Mouse (Mus musculus): ENCODE results near the gene Ubash3b.

Gene Ubash3b

DNA sequence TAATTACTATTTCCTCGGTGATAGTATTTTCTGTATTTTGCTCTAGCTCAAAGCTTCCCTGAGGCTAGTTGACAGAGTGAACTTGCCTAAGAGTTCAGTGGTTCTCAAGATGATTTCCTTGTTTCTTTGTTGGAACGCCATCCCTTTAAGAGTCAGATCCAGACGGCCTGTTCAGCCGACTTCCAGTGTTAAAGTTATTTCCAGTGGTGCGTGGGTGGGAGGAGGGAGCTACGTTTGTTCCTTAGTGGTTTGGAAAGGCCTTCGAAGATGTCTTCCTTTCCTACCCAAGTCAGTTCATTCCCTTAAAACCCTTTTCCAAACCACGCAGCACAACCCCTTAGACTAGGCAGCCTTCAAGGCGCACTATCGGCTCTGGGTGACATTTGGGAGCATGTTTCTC lies 58.9 kb downstream of the Ubash3b start:
- in situ Hi-C loops (cut with MboI, MseI): loop anchor here in 1 of 2 experiments (25.0 kb wide), 1 partner anchor 665 kb away; no protein-coding TSS in a partner anchor

DNA sequence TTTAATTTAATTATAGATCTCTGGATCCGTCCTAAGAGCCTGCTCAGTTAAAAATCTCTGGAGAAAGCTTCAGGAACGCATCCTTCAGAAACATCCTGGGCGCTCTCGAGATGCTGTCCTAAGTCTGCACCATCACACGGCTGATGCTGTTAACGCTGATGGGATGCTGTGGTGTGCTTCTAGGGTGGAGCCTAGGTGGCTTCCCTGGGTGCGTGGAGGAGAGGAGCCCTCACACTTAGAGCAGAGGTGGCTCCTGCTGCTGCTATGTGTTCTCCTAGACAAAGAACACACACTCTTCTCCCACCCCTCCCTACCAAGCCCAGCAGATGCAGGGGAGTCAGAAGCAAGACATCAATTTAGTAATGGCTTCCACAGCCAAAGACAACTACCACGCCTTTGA lies 61.6 kb downstream of the Ubash3b start:
- in situ Hi-C loops (cut with MboI, MseI): loop anchor here (5.0 to 25.0 kb wide), 2 partner anchors 53 to 663 kb away; no protein-coding TSS in a partner anchor

DNA sequence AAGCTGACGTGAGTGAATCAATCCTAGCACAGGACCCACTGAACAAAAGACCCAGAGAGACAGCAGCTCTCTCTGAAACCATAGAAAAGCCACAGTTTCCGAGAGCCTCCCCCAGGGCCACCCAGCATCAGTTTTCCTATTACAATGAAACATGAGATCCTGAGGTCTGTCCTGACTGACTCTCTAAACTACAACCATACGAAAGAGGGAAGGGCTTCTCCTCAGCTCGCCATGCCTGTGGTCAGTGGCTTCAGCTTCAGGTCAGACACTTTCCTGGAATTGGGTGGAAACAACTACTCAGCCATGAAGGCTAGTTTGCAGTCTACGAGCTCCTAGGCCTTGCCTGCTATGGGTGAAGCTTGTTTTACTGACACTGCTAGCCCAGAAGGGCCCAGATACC lies 62.4 kb downstream of the Ubash3b start:
- in situ Hi-C loops (cut with MboI, MseI): loop anchor here (5.0 kb wide), 1 partner anchor 52 kb away; no protein-coding TSS in a partner anchor

DNA sequence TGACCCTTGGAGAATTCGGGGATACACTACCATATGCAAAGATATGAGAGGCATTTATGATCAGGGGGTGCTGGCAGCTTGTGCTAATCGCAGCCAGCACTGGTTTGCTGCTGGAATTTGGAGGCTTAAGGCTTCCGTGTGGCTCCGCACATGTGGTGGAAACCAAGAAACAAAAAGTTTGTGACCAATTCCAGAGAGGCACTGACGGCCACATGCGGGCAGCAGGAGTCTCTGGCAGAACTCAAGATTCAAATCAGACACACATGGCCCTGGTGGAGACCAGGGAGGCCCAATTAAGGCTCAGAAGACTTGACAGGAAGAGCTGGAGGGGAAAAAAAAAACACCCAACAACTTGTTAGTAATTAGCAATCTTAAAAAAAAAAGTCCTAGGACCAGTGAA lies 63.4 kb downstream of the Ubash3b start:
- in situ Hi-C loops (cut with MboI, MseI): loop anchor here (5.0 kb wide), 1 partner anchor 51 kb away; no protein-coding TSS in a partner anchor

DNA sequence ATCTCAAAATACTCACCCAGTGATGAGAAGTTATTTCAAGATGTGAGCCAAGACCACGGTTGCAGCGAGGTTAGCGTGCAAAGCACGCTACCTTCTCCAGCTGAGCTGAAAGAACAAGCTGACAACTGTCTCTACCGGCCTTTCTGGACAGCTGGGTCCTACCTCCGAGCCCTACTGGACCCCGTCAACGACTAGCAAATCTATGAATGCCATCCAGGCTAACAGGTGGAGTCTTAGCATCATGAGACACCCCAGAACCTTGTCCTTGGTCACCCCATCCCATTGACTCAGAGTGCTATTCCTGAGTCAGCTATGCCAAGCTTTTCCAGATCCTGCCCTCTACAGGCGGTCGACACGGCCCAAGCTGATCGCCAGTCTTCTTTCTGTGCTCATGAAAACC lies 69.5 kb downstream of the Ubash3b start:
- in situ Hi-C loops (cut with MboI, MseI): no loop called here

DNA sequence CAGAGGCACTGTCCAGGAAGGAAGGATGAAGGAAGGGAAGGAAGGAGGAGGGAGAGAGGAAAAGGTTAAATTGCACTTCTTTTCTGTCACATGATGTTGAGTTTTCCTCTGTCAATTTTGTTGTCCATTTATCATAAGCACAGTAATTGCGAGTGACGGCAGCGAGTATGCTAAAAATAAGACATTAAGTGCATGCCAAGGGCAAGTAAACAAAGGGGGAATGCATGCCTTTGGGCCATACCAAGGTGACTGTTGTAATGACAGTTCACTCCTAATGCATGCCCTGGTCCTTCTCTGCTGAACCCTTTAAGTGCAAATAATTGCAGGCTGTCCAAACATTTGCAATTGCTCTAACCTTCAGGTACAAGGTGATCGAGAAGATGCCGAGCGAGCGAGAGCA lies 70.3 kb downstream of the Ubash3b start:
- in situ Hi-C loops (cut with MboI, MseI): no loop called here

DNA sequence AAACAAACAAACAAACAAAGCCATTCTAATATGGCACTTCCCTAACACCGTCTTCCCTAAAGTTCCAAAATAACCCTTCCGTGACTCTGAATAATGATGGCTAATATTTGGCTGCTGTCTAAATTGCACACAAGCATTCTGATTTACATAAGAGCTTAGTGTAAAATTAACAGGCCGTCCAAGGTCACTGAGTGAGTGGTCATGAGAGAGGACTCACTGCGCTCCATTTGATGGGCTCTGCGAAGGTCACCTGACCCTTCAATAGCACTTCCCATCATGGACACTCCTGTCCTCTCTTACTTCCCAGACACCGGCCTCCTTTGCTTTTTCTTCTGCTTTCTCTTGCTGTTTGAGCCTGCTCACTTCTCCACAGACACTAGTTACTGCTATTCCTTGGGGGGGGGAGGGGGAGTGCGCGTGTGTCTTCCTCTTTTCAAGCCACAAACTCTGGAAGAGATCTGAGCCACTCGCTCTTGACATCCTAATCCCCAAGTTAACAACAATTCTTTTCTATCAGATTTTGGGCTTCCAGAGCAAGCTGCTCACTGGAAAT lies 73.6 kb downstream of the Ubash3b start:
- in situ Hi-C loops (cut with MboI, MseI): no loop called here

DNA sequence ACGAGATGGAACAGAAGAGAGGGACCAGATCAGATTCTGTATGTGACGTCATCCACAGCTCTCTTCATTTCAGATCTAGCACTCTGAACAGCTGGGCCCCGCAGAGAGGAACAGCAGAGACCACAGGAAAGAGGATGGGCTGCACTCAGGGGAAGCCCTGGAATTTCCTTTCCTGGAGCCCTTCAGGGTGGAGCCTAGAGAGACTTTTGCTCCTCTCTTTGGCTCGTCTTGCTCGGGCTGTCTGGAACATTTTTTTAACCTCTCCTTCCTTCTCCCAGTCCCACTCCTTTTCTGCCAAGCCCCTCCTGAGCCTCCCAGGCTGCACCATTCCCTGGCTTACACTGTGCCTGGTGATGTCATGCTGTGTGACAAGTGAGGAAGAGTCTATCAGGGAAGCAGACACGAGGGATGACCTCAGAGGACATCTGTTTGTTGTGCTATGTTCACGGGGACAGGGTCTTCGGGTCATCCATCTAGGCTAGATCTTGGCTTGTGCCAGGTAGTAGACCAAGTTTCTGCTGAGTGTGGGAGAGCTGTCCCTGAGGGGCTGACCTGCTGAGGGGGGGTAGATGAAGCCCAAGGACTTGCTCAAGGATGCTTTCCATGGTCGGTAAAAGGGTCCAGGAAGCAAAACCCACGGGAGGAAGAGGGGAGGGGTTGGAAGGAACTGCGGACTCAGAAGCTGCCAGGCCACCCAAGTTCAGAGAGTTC lies 77.2 kb downstream of the Ubash3b start:
- in situ Hi-C loops (cut with MboI, MseI): no loop called here

DNA sequence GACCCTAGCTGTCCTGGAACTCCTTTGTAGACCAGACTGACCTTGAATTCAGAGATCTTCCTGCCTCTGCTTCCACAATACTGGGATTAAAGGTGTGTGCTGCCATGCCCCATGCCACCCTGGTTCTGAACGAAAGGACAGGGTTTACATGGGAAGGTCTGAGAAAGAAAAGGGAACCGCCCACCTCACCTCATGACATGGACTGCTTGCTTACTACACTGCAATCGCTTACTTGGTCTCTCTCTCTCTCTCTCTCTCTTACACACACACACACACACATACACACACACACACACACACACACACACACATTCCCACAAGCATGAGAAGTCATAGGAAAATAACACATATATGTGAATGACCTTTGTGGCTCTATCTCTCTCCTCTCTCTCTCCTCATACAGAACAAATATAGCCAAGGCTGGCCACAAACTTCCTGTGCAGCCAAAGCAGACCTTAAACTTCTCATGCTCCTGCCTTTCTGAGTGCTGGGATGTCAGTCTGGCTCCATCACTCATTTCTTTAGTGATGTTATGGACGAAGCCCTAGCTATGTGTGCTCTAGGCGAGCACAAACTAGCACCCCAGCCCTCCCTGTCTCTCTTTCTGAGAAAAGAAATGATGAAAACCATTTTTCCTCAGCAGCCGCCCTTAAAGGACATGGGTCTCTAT lies 78.0 kb downstream of the Ubash3b start:
- in situ Hi-C loops (cut with MboI, MseI): no loop called here

DNA sequence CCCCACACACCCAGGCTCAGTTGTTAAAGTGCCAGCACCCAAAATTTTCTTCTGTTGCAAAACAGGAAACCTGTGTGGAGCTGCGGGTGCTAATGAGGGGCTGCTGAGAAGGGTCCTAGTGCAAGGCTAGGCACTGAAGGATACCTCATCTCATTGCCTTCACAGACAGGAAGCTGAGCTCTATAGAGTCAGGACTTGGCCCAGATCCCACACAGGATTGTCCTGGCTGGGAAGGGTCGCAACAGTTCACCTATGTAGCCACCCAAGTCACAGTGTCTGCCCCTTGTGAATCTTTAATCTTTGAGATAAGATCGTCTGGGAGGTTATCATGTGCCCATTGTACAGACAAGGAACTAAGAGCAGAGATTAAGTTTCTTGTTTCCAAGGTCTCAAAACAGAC lies 78.6 kb downstream of the Ubash3b start:
- in situ Hi-C loops (cut with MboI, MseI): no loop called here

DNA sequence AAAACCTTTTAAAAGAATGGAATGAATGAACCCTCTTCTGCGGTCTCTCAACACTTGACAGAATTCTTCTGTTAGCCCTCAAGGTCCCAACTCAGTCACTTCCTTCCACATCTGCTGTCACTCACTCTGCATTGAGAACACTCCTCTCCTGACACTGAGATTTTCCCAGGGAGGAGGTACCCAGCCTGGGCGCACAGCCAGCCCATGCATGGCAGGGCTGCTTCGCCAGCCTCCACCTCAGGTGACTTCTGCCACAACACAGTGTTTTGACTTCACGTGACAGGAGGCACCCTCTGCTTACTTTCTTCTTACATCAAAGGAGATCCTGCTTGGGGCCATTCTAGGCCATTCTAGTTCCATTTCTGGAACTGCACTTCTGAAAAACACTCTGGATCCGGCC lies 80.6 kb downstream of the Ubash3b start:
- in situ Hi-C loops (cut with MboI, MseI): no loop called here

DNA sequence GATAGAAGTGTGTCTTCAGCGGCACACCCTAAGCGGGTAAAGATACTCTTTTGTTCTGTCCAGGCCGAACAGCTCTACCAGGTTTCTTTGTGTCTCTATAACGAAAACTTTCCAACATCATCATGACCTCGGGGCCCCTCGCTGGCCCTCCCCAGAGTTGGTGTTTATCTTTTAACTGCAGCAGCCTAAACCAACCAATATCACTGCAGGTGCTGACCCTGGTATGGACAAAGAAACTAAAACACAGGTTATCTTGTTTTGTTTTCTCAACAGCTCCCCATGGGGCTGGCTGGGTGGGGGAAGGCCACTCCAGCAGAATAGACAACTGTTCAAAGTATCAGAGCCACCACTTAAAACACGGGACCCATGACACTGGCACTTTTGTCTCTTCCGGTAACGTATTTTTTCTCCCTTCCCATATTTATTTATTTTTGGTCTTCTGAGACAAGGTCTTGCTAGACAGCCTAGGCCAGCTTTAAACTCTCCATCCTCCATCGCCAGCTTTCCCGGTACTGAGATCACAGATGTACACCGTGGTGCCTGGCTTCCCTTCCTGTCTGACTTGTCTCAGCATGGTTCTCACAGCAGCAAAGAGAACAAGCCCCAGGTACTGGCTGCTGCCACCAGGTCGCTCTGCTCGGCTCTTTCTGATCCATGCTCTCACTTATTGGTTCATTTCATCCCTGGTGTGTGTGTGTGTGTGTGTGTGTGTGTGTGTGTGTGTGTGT lies 81.9 kb downstream of the Ubash3b start:
- in situ Hi-C loops (cut with MboI, MseI): no loop called here

DNA sequence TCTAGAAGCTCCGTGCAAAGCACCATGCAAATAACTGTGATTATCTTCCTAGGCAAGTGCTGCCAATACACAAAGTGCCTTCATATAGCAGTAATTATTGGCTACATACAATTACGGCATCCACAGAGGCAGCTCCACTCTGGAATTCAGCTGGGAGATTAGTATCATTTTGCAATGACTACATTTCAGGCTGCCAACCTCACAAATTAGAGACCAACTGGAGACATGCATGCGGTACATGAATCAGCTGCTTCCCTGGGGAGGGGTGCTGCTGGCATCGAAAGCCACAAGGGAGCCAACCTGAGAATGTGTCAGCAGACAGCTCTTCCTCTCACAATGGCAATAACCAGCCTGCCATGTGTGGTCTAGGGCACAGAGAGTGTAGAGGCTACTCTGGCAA lies 83.3 kb downstream of the Ubash3b start:
- in situ Hi-C loops (cut with MboI, MseI): no loop called here

DNA sequence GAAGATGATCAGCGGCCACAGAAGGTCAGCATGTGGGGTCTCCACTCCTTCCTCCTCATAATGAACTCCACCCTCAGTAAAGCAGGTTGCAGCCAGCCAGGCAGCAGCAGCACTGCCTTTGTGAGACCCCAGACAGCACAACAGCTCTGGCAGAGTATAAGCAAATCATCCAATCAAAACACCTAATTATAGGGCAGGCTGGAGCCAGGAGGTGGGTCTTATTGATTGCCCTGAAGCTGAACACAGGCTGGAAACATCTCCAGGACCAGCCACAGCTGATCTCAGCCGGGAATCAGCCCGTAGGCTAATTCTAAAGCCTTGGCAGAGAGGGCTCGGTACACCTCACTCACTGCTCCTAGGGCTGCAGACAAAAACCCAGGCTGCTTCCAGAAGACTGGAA lies 85.3 kb downstream of the Ubash3b start:
- in situ Hi-C loops (cut with MboI, MseI): no loop called here

DNA sequence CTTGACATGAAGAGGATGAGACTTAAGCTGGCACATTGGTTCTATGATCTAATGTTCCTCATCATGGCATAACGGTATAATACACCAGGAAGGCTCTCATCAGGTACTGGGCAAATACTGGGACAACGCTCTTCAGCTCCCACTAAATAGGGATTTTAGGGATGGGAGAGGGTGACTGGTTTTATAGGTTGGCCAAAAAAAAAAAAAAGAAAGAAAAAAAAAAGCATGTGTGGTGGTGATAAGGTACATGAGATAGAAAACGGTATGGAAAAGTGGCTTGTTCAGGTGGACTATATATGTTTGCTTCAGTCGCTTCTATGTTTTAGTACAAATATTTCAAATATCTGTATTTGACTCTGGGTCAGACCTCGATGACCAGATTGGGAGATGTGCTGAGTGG lies 86.0 kb downstream of the Ubash3b start:
- in situ Hi-C loops (cut with MboI, MseI): no loop called here

DNA sequence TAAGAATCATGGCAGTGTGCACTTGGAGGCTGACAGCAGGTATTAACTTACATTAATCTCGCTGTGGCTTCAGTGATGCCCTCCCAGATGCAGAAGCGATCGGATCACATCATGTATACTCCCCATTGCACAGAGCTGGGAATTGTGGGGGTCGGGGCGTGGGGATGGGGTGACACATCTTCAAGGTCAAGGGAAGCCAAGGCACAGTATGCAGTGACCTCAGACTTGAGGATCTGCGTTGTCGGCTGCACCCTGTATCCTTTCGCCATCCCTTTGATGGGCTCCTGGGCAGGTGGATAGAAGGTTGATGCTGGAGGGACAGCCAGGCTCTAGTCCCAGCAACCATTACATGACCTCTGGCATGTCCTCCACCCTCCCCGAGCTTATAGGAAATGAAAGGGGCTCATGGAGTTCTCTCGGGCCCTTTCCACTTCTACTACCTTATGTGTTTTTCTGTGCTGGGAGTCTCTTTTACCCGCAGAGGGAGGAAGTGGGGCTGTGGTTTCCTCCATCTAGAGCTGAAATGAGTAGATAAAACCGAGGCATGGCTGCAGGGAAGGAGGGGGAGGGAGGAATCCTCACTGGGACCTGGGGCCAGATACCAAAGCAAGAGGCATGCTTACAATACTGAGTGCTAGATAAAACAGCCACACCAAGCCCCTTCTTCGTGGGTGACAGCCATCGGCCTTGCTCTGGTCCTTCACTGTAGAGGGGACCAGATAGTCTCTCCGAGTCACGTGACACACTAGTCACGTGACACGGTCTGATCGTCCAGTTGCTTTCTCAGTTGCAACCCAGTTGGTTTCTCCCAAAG lies 88.1 kb downstream of the Ubash3b start:
- in situ Hi-C loops (cut with MboI, MseI): no loop called here

DNA sequence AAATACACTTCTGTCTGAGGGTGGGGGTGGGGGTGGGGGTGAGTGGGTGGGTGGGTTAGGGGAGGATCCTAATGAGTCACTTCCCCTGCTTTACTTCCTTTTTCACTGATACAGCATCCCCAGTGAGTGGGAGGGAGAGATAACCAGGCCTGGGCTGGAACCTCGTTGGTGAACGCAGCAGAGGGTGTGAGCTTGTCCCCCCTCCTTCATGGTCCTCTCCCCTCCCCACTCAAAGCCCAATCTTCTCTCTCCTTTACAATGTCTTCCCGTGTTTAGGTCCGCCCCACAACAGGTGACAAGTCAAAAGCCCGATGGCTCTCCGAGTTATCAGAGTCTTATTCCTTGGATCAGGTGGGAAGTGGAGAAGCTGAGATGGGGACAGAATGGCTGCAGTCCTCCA lies 88.7 kb downstream of the Ubash3b start:
- in situ Hi-C loops (cut with MboI, MseI): no loop called here

DNA sequence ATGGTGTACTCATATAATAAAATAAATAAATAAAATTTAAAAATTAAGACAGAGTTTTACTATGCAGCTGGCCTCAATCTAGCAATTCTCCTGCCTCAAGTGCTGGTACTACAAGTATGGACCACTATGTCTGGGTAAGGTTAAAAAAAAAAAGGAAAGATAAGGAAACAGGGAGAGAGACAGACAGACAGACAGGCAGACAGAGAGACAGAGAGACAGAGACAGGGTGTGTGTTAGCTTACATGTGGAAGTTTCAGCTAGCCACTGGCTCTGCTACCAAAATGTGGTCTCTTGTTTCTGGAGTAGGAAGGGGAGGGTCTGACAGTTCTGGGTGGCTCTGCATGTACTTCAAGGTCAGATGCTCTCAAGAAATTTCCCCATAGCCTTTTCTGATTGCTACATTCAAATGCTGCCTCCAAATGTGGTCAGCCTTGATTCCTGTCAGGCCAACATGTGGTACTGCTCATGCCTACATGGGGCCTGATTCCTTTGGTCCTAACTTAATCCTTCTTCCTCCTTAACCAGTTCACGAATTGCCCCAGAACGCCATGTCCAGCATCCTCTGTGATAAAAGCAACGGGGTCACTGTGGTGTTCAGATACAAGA lies 89.5 kb downstream of the Ubash3b start:
- in situ Hi-C loops (cut with MboI, MseI): no loop called here

DNA sequence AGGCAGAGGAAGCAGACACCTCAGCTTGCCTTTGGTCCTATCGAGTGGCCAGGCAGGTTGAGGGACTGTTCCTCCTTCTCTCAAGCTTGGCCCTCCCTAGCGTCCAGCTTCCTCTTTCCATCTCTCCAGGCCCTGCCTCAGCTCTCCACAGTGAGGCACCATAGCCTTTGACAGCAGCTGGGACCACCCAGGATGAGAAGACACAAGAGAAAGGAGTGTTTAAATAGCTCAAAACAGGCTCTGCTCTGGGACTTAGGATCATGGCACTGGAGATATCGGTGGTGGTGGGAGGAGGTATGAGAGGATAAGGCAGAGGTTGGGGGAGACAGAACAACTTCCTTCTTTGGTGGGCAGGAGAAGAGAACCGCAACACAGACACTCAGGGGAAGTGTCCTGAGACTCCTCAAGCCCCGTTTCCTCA lies 90.7 kb downstream of the Ubash3b start:
- in situ Hi-C loops (cut with MboI, MseI): no loop called here

DNA sequence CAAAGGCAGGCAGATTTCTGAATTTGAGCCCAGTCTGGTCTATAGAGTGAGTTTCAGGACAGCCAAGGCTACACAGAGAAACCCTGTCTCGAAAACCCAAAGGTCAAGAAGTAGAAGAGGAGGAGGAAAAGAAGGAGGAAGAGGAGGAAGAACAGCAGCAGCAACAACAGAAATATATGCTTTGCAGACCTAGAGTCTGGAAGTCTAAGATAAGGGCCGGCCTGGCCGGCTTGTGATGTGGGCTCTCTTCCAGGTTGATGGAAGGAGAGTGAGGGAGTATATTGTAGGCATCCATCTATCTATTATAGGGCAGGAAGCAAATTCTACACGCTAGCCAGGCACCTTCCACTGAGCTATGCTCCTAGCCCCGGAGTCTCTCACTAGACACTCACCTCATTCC lies 92.0 kb downstream of the Ubash3b start:
- in situ Hi-C loops (cut with MboI, MseI): no loop called here

DNA sequence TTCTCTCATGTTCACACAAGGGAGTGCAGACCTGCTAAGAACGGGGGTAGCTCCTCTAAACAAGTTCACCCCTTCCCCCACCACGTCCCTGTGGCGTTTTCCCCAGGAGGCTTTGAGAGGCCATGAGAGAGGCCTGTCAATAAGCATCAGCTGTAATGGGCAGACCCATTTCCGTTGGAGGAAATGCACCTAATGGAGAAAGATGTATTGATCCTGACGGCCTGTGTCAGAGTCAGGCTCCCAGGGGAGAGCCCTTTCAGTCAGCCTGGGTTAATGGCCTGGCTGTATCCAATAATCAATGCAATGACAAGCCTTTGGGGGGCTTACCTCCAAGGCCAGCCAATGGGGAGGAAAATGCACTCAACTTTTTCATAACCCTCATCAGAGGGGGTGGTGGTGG lies 100.1 kb downstream of the Ubash3b start:
- in situ Hi-C loops (cut with MboI, MseI): no loop called here
